ENCODE assay signal across 23 mouse cellular contexts in genomic region chr9:61620786-61621185, GRCm38 (mm10).
DNase-seq lines count a peak whose midpoint lies in the region; TF ChIP-seq lines count a peak whose summit lies in the region.
"Had no signal": no experiment of that assay in that cellular context is flagged by ENCODE, and none has a peak within 500 bp of the region (broad histone marks: within the 10 kb centered on the region; RNA-seq: fewer than 3 reads in every experiment).

No protein-coding gene starts in this region.

- peaks cover 40% of the 10 kb centered on the region for H3K27me3 ChIP-seq in embryonic facial prominence, embryonic 10.5 days (replicated peaks; ENCODE audit: low read depth, poor library complexity, severe bottlenecking)
- H3K27me3 ChIP-seq: forebrain, embryonic 15.5 days; liver, embryonic 13.5 days; lung, embryonic 15.5 days had no signal

- 58% methylated on average over 2 of the region's 2 CpGs for WGBS in embryonic facial prominence, embryonic 10.5 days

- no peak for TF ChIP-seq CTCF in left cerebral cortex, adult 2 months (IDR thresholded peaks at IDR 0.05)

- H3K4me1 ChIP-seq in embryonic facial prominence, embryonic 10.5 days, result peaks cover 71% of the 10 kb centered on the region
- H3K4me1 ChIP-seq: liver, embryonic 13.5 days; lung, embryonic 15.5 days had no signal

- intact Hi-C loops in left cerebral cortex, adult 2 months (cut with DNase I), result no loop called here
- intact Hi-C loops in left cerebral cortex, postnatal 4 days (cut with DNase I), result no loop called here
- intact Hi-C loops in left cerebral cortex, postnatal 36 days (cut with DNase I), result no loop called here

- H3K9me3 ChIP-seq in embryonic facial prominence, embryonic 10.5 days, result no peaks in the 10 kb centered on the region
- H3K9me3 ChIP-seq: embryonic facial prominence, embryonic 12.5 days; forebrain, embryonic 15.5 days; heart, embryonic 13.5 days; hindbrain, embryonic 15.5 days; limb, embryonic 13.5 days; liver, embryonic 13.5 days; lung, embryonic 15.5 days had no signal

- no peak overlapping the region for H3K4me3 ChIP-seq in left cerebral cortex, adult 2 months
- no peak overlapping the region for H3K4me3 ChIP-seq in embryonic facial prominence, embryonic 10.5 days
- H3K4me3 ChIP-seq: embryonic facial prominence, embryonic 12.5 days; forebrain, embryonic 15.5 days; heart, embryonic 13.5 days; hindbrain, embryonic 15.5 days; limb, embryonic 13.5 days; liver, embryonic 13.5 days; lung, embryonic 15.5 days; myocyte had no signal

- H3K27ac ChIP-seq in left cerebral cortex, adult 2 months, result no peak overlapping the region
- 0 out of 2 replicates have a peak overlapping the region, but pooled peaks have one; percentile 4 for H3K27ac ChIP-seq in embryonic facial prominence, embryonic 10.5 days (replicated peaks)
- H3K27ac ChIP-seq: embryonic facial prominence, embryonic 12.5 days; forebrain, embryonic 15.5 days; heart, embryonic 13.5 days; hindbrain, embryonic 15.5 days; limb, embryonic 13.5 days; liver, embryonic 13.5 days; lung, embryonic 15.5 days; macrophage had no signal

- no peaks in the 10 kb centered on the region for H3K36me3 ChIP-seq in embryonic facial prominence, embryonic 10.5 days (replicated peaks)
- H3K36me3 ChIP-seq: embryonic facial prominence, embryonic 12.5 days; forebrain, embryonic 15.5 days; heart, embryonic 13.5 days; hindbrain, embryonic 15.5 days; limb, embryonic 13.5 days; liver, embryonic 13.5 days; lung, embryonic 15.5 days had no signal

- DNase-seq in left cerebral cortex, adult 2 months (ENCODE audit: extremely low spot score in 1 of 2, low spot score in 2 of 2), result peak; percentile 13 to 49
- DNase-seq in left cerebral cortex, postnatal 4 days, result no peak
- DNase-seq in Muller cell, postnatal 12 days (ENCODE audit: inconsistent ontology term), result peak; percentile 41
- DNase-seq in embryonic facial prominence, embryonic 10.5 days (ENCODE audit: low spot score), result no peak
- DNase-seq in left cerebral cortex, postnatal 36 days (ENCODE audit: low spot score in 2 of 2), result peak; percentile 45 to 51
- no peak for DNase-seq in gastrocnemius, postnatal 10 days
- DNase-seq in kidney, adult 18-20 months, result no peak
- DNase-seq: adrenal gland, postnatal 36 days; B cell, adult 2 months; cerebellum, adult 8-10 months; heart, adult 11 months; heart, postnatal 36 days; liver, embryonic 13.5 days; midbrain, embryonic 14.5 days; thymus, postnatal 4 days had no signal

Comparison
In these comparisons a context has a peak if more than half of its experiments do, and no peak if none do; other contexts are left out.
1. DNase-seq: peak in left cerebral cortex, adult 2 months (2 of 2), Muller cell, postnatal 12 days (single experiment) and left cerebral cortex, postnatal 36 days (2 of 2); none in left cerebral cortex, postnatal 4 days (single experiment), embryonic facial prominence, embryonic 10.5 days (single experiment), gastrocnemius, postnatal 10 days (single experiment) and kidney, adult 18-20 months (single experiment).